Mouse (Mus musculus): Measurements from ENCODE around the gene Depdc5.

GRCm38 (mm10) chr5:32998783-32999182 is 135.3 kb downstream of the Depdc5 start:
- TF ChIP-seq CTCF (IDR thresholded peaks at IDR 0.05; ENCODE audit: extremely low read depth, insufficient read length, insufficient replicate concordance, low read depth, low read length) (no peak), POLR2A (IDR thresholded peaks at IDR 0.05; ENCODE audit: low read depth, low read length) (no peak)
